Mouse (Mus musculus) kidney, postnatal 14 days (tissue): ENCODE measurements at regions not wholly inside any gene's neighbourhood (a gene's known extent, or its start where the extent isn't known, plus 50 kb on each side); places are given as distances from the start of the nearest gene placed in this dataset.

Experiments used
- DNase-seq: peaks from one replicate; pipeline ENCODE4 v3.0.0; 2022; ENCODE audit warnings: mixed read lengths

DNA sequence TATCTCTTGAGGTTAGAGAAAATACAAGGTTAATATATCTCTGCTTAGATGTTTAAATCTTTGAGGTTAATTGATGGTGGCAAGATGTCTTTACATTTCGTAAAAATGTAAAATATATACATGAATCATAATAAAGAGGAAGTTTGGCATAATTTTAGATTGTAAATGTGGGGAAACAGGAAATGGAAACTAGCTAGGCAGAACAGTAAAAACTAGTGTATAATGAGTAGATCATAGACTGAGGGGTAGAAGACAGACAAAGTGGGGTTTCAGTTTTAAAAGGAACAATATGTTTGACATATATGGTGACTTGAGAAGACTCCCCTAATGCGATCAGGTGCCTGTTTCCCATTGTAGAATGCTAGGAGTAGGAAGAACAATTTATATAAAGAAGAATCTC is 519.3 kb downstream of the Lmo4 start:
- no peak for DNase-seq

DNA sequence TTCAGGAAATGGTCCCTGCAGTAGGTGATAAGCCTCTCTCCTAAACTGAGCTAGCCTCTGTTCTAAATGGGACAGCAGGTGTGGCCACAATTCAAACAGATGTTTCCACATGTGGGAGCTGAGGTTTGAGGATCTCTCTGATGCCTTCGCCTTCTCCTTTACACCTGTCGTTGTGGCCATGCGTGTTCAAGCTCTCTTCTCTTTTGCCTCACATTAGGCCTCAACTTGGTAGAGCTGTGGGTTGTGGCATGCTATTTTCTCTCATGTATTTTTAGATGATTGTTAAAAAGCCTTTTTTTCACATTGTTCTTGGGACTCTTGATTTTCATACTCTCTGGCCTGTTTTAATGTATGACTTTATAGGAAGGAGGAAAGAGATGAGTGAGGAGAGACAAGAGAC is 526.8 kb downstream of the Lmo4 start:
- no peak for DNase-seq

DNA sequence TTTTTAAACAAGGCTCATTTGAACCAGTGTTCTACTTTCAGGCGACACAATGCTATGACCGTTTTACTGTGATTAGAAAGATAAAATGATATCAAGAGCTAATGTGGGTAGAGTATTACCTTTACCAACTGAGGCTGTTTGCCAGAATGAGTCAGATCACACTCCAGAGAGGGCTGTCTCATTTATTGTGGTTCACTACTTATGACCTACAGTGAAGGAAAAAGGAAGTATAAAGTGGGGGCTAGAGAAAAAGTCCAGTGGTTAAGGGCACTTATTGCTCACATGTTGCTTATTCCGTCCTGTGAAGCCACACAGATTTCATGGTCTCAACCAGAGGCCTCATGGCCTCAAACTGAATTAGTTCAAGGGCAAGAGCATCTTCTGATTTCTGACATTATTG is 530.2 kb downstream of the Lmo4 start:
- DNase-seq, result no peak

DNA sequence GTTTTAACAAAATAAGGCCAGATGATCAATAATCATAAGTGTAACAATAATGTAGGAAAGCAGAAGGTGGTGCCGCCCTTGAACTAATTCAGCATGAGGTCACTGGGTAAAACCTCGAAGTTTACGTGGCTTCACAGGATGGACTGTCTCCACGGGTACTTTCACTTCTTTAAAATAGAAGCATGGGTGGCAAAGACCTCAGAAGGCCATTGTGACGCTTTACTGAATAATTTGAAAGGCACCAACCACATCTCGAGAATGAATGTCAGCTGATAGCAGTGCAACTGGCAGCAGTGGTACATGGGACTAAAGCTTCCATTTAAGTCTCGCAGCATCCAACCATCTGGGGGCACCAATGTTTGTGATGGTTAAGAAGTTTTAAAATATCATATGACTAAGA is 530.6 kb downstream of the Lmo4 start:
- no peak for DNase-seq

DNA sequence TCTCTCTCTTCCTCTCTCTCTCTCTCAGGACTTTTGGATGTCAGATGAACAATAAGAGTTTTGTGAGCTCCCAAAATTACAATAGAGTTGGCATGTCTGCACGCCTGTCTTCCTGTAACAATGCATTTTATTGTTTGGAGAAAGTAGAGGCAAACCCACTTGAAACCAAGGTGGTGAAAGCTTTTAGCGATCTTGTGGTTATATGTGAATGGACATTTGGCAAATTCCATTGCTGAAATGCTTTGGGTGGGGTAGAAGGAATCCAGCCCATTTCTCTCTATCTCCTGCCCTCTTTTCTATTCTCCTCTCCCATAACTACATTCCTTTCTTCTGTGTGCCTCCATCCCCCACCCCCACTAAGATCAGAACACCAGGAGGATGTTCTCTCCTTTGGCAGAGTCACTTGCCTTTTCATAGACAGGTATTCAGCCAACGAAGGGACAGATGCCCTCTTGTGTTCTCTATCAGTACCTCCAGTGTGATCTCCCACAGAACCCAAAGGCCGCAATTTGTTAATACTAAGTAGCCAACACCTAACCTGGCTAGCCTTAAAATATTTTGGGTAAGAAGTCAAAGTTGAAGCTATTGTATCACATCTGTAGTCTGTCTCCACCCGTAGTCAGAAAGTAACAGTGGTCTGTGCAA is 542.9 kb downstream of the Lmo4 start:
- no peak for DNase-seq

DNA sequence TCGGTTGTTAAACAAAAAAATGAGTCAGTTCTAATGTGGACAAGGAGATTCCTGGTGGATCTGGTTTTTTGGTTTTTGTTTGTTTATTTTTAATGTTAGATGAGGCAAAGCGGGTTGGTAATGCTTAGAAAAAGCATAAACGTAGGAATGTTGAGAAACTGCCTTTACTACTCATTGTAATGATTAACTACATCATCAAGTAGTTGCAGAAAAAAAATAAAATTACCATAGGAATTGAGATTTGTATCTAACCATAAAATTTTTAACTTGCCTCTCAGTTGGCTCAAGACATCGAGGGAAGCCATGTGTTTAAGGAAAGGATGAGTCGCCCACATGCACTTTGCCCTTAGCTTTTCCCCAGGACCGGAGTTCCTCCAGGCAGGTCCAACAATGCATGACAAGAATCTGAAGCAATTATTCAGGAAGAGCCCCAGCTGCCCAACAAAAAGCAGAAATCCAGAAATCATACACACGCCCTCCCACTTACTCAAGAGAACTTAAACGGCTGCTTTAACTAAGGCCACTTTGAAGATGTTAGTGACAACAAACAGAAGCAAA is 545.5 kb downstream of the Lmo4 start:
- DNase-seq, result peak; percentile 31

DNA sequence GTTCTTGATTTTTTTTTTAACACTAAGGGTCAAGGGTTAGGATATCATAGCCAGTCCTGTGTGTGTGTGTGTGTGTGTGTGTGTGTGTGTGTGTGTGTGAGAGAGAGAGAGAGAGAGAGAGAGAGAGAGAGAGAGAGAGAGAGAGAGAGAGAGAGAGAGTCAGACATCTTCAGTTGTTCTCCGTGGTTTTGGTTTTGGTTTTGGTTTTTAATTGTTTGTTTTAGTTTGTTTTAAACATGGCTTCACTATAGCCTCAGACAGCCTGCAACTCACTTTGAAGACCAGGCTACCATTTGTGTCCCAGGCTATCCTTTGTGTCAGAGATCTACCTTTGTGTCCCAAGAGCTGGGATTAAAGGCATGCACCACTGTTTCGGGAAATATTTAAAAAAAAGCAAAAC is 557.8 kb downstream of the Lmo4 start:
- no peak for DNase-seq

DNA sequence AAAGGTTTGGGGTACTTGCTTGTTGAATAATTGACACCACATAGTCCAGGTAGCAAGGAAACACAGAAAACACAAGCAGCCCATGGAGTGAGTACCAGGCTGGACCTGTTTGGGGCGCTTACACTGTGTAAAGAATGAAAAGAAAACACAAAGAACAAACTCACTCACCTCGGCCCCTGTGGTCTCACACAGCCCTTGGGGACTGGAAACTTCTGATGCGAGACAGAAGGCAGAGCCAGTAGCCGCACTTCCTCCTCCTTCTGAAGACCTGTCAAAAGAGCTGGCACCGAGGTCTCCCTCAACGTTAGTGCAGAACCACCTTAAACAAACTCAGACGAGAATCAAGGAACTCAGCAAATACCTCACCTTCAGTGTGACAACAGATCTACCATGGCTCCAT is 558.2 kb downstream of the Lmo4 start:
- DNase-seq, result peak; percentile 7

DNA sequence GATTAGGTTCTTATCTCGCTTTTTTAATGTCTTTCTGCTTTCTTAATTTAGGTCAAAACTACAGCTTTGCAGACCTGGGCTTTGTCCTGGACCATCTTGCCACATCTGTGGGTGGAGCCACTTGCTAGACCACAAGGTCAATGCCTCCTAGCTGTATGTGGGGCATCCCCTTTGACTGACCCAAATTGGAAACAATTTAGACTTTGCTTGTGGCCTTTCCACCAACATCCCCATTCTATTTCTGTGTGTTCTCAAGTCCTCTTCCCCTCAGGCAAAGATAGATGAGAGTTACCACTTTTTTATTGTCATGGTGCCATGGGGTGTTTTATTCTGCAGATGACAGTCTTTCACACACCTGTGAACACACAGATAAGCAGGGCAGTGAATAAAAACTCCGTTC is 572.0 kb downstream of the Lmo4 start:
- DNase-seq, result no peak

DNA sequence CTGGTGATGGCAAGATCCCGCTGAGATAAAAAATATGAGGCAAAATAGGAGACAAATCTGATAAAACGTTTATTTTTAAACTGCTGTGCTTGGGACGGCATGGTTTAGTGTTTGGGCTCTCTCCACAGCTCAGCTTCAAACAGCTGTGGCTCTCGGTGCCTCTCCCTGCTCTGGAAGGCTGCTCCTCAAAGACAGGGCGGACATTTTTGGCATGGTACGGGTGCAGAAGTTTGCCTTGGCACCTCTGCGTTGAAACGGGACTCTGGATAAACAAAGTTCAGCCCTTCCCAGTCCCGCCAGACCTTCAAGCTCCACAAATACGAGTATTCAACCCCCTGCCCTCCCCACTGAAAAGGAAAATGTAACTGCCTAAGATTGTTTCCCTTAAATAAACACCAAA is 573.8 kb downstream of the Lmo4 start:
- DNase-seq, result no peak

DNA sequence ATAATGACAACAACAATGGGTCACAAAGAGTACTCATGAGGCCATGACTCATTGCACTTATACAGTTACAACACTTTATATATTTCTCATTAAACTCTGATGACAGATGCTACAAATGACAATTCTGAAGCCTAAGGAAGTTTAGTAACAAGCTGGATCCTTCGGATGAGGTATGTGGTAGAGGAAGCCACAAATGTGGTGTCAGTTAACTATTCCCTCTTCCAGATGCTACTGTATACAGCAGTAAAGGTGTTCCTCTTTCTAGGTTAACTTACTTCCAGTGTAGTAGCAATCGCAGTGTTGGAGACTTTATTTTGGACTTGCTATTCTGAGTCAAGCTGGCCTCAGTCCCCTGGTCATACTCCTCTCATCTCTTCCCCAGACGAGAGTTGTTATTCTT is 580.1 kb downstream of the Lmo4 start:
- DNase-seq, result no peak

DNA sequence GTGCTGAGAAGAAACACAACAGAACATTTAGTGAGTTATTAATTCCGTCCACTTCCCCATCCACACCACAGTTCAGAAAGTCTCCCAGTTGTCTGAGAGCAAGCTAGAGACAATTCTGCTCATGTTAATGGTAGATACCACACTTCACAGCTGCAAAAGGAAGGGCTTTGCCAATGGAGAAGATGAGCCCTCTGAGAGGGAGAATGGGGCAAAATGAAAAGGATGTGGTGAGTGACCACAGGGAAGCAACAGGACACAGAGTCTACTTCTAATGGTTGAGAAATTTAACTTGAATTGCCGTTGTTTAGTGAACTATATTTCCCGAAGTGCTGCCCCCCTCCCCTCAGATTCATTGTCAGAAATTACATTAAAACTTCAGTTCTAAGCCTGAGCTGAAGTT is 582.7 kb downstream of the Lmo4 start:
- no peak for DNase-seq

DNA sequence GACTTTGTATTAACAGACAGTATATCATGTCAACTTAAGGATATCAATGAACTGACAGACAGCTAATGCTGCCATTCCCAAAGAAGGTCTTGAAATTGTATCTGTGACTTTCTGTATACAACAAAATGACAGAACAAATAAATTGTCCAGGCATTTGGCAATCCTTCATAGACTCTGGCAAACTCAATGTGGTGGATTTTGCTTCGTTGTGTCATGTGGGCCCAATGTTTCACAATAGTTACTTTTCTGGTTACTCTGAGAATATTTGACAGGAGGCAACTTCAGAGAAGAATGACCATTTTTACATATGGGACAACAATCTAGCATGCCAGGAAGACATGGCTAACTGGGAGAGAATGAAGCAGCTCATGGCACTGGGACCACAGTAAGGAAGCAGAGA is 585.9 kb downstream of the Lmo4 start:
- DNase-seq, result no peak

DNA sequence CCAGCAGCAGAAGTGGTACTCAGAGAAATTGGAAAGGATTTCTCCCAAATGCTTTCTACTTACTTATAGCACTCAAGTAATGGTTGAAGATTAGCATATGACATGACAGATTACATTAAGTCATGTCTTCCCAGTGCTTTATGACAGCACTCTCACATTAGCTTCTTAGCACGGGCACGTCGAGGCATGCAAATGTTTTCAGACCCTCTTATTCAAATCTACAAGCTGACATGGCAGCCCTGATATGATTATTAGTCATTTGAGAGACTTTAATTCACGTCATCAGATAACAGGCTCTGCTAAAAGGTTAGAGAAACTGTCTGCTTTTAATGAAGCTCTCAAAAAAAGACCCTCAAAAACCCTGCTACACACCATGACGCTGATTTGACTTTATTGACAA is 590.1 kb downstream of the Lmo4 start:
- DNase-seq, result no peak

DNA sequence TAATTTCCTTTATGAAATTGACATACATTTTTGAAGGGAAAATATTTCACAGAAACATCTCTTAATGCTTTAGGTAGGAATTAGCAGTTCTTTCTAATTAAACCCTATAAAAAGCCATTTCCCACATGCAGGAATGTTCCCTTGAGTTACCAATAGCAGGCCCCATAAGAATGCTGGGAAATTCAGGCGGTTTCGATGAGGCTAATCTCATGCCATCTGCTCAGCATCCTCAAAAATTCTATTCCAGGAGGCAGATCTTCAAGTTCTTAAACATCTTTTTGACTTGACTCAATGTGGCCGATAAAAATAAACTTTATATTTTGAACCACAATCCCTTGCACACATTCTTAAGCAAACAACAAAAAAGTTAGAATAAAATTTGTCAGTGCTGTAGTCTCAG is 591.0 kb downstream of the Lmo4 start:
- DNase-seq, result no peak

DNA sequence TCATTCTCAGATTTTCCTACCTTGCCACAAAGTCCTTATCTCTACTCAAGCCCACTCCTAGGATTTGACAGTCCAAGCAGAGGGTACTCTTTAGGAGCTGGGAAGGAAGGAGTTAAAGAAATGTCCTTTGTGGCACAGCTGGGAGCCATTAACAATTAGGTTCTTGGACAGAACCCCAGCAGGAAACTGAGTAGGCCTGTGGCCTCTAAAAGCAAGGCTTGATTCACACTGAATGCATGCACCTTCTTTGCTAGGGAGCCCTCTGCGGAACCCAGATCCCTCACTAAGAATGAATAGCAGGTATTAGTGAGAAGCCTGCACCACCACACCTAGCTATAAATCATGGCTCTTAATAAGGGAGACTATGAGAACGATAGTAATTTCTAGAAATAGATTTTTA is 595.3 kb downstream of the Lmo4 start:
- DNase-seq, result peak; percentile 10

DNA sequence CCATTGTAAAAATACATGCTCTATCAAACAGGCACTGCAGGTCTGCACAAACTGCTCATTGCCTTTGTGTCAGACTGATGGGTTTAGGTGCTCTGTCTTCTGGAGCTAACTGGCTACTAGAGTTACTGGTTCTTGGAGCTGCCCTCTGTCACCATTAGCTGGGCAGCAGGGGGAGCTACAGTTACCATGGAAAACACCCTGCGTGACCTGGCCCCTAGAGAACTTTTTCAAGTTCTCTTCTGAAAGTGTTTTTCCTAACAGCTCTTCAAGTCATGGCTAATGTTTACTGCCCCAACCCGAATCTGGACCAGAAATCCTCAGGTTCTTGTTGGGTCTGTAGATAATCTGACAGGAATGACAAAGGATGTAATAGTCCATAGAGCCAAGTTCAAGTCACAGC is 605.9 kb downstream of the Lmo4 start:
- DNase-seq, result peak; percentile 54

DNA sequence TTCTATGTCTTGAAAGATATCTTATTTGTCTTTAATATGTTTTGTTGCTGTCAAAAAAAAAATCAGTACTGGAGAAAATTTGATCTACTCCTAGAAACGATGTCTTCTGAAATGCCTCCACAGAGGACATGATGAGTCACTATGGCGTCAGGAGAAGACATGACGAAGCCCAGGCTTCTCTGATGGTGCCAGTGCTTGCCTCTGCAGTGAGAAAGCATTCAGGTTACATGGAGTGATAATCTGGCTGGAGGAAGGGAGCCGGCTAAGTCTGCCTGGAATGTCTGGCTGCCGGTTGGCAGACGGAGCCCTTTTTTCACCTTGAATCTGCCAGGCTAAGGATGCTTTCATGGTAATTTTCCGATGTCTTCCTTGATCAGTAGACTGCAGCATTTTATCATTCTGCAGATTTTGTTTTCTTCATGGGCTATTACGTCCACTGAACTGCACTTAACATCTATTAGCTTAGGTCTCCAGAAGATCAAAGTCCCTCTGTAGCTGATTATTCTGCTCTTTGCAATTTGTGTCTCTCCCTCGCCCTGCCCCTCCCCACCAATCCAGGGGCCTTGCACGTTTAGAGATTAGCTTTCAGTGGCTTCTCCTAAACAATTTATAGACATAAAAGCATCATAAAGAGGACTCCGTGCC is 607.9 kb downstream of the Lmo4 start:
- DNase-seq, result peak; percentile 5

DNA sequence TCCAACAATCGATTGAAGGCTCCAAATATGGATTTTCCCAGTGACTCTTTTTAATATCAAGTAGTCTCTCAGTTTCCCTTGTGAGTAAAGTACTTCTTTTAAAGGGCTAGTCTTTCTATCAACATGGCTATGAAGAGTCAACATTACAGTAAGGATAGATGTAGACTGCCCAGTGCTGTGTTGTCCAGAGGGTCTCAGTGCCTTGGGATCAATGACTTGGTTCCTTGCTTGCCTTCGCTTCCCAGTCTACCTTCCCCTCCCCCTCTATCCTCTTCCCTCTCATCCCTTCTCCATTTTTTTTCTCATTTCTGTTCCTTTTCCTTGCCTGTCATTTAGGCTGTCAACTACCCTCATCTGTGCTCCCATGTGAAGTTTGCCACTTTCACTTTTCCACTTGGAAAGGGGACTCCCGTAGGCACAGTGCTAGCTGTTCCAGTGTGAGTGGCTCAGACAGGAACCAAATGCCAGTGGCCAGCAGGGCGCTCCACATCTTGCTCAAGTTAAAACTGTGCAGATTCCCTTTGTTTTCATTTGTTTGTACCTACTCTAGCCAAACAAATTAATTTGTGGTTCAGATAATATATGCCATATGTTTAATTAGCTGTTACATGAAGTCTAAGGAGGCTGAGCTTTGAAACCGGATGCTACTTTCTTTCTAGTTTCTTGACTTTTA is 608.9 kb downstream of the Lmo4 start:
- no peak for DNase-seq

DNA sequence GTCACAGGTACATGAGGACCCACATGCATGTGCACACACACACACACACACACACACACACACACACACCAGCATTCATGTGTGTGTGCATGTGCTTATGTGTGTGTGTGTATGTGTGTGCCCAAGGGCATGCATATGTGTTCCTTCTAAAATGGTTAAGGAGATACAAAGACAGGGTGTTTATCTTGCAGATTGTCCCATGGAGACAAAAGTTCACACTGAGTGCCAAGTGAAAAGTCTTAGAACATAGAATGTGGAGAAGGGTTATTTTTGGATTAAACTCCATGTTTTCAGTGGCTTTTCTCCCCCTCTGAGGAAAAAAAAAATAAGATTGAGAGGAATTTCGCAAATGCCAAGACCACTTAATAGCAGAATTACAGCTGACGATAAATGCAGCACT is 609.9 kb downstream of the Lmo4 start:
- no peak for DNase-seq

DNA sequence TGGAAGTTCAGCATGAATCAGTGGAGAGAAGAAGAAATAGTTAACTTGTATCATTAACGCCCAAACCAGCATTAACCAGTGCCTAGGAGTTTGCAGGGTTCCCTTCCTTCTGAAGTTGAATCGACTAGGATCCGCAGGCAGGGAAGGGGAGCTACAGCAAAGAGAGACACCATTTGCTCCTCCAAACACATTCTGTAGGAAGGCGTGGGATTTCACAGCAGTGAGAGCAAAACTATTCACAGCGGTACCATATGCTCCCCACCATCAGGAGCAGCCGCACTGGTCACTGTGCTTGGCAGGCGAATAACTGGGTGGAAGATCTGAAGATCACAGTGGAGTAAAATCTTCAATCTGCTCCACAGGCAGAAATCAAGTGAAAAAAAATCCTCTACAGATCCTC is 610.3 kb downstream of the Lmo4 start:
- no peak for DNase-seq

DNA sequence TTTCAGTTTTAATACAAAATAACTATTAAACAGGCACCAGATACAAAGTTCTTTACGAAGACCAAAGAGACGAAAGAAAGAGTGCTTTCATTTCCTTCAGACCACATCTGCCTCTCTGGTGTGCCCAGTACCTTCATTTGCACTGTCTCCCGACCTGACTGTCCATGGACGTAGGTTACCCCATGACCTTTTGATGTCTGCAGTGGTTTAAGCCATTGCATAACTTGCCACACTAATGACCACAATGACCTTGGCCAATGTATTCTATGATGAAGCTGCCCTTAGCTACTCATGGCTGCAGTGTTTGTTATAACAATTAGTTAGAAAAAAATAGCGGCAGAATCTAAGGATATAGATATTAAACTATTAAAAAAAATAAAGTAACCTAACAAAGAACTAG is 618.4 kb downstream of the Lmo4 start:
- no peak for DNase-seq

DNA sequence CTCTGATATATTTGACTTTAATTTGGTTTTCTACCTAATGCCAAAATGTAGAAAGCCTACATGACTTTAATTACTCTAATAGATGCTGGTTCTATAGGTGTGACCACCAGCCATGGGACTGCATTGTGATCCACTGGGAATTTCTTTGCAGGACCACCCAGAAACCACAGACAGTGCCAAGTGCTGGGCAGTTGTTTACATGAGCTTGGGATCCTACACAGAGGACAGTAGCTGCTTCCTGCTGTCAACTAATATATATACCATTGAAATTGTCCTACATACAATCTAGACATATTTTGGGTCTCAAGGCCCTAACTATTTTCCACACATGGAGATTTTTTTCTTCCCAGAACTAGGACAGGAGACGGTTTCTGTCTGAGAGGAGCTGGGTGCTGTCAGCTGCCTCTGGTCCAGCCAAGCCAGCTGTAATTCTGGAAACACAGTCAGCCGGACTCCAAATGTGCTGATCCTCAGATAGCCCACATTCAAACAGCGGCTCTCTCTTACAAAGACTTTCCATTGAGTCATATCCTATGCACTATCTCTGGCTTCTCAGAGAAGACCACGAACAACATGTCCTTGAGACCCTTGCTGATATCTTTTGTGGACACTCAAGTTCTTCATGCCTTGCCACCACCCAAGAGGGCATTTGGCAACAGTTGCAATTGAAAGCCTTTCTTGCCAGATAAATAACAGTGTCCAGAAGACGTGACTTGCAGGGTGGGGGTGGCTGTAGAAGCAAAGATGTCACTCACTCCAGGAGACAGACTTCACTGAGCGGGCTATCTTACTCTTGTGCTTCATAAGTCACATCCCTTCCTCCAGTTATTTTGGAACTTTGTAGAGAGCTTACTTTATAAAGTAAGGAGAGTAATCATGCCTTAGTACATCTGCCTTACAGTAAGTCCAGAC is 620.1 kb downstream of the Lmo4 start:
- DNase-seq, result no peak
